Mouse (Mus musculus) midbrain, embryonic 16.5 days (tissue): ENCODE measurements around the gene Sgms1. TPM values are rescaled to one million over a fixed set of nuclear protein-coding genes. Genes with fewer than 3 reads are reported as not detected.

Source experiments
- ATAC-seq: fragments of 200-750 bp; cut with Nextera tagmentation; 2 replicates; pipeline ENCODE4 v1.8.0; 2017; ENCODE audit warnings: moderate TSS enrichment
- H3K27ac ChIP-seq: fragments of 300-500 bp; sonication (generic); 2 replicates; pipeline ENCODE4 v1.5.1; 2014; ENCODE audit warnings: mild to moderate bottlenecking, low read length, mixed read lengths
- H3K27me3 ChIP-seq: fragments of 300-500 bp; sonication (generic); 2 replicates; pipeline ENCODE4 v1.6.1; 2014; ENCODE audit warnings: low read depth, low read length, mixed read lengths; ENCODE audit not compliant: control insufficient read depth, insufficient read depth
- H3K36me3 ChIP-seq: fragments of 300-500 bp; sonication (generic); 2 replicates; pipeline ENCODE4 v1.6.1; 2014; ENCODE audit warnings: mild to moderate bottlenecking, low read length, moderate library complexity, mixed read lengths; ENCODE audit not compliant: control insufficient read depth, insufficient read depth
- H3K4me1 ChIP-seq: fragments of 300-500 bp; sonication (generic); 2 replicates; pipeline ENCODE4 v1.6.1; 2014; ENCODE audit warnings: mild to moderate bottlenecking, low read length, mixed read lengths; ENCODE audit not compliant: control insufficient read depth, insufficient read depth
- H3K4me2 ChIP-seq: fragments of 300-500 bp; sonication (generic); 2 replicates; pipeline ENCODE4 v1.6.1; 2014; ENCODE audit warnings: mild to moderate bottlenecking, low read length, mixed read lengths
- H3K4me3 ChIP-seq: fragments of 300-500 bp; sonication (generic); 2 replicates; pipeline ENCODE4 v1.5.1; 2014; ENCODE audit warnings: low read depth, mild to moderate bottlenecking, low read length, moderate library complexity, mixed read lengths
- H3K9ac ChIP-seq: fragments of 300-500 bp; sonication (generic); 2 replicates; pipeline ENCODE4 v1.6.1; 2014; ENCODE audit warnings: low read depth, low read length, mixed read lengths
- H3K9me3 ChIP-seq: fragments of 300-500 bp; sonication (generic); replicated peaks from 2 replicates; pipeline ENCODE4 v1.6.1; 2014; ENCODE audit warnings: mild to moderate bottlenecking, low read length, mixed read lengths; ENCODE audit not compliant: control insufficient read depth, poor library complexity, severe bottlenecking
- WGBS: fragments of 180-500 bp; shearing (Covaris S2); extraction: QIAGEN DNeasy Blood & Tissue Kit; methylation state at CpG from one replicate; pipeline ENCODE4 v1.1.7; 2014; 5-methylcytosine and 5-hydroxymethylcytosine counted together
- polyA plus RNA-seq: library from polyadenylated mRNA; unstranded; fragments of >200 nt; fragmentation: Nextera tagmentation; extraction: Ambion mirVana; gene quantifications from 2 replicates; pipeline ENCODE4 v1.2.1, GENCODE M21; 2015

Sgms1 gene
- polyA plus RNA-seq, 1 experiment from 2014 or later = 20.2 TPM

GRCm38 (mm10) chr19:32179514-32179913 lies 210.0 kb downstream of the Sgms1 start:
- Histone ChIP-seq H3K36me3 (no peaks in the 10 kb centered on the region), H3K4me1 (no peaks in the 10 kb centered on the region), H3K27me3 (no peaks in the 10 kb centered on the region), H3K4me2 (no peak overlapping the region), H3K9me3 (no peaks in the 10 kb centered on the region), H3K9ac (no peak overlapping the region), H3K4me3 (no peak overlapping the region), H3K27ac (0 out of 2 replicates have a peak overlapping the region, but pooled peaks have one; percentile 7)
- no peak for ATAC-seq
- 68% methylated on average over 4 of the region's 4 CpGs for WGBS

GRCm38 (mm10) chr19:32178161-32178560 lies 211.4 kb downstream of the Sgms1 start:
- Histone ChIP-seq H3K4me3 (no peak overlapping the region), H3K27me3 (no peaks in the 10 kb centered on the region), H3K27ac (no peak overlapping the region), H3K9me3 (no peaks in the 10 kb centered on the region), H3K4me1 (no peaks in the 10 kb centered on the region; the same call in 1 of the 2 replicates), H3K36me3 (no peaks in the 10 kb centered on the region), H3K9ac (no peak overlapping the region), H3K4me2 (no peak overlapping the region)
- 88% methylated on average over 2 of the region's 2 CpGs for WGBS
- no peak for ATAC-seq

GRCm38 (mm10) chr19:32176458-32176857 lies 213.1 kb downstream of the Sgms1 start:
- Histone ChIP-seq H3K4me3 (no peak overlapping the region), H3K4me1 (no peaks in the 10 kb centered on the region; the same call in 1 of the 2 replicates), H3K9ac (no peak overlapping the region), H3K27me3 (no peaks in the 10 kb centered on the region), H3K4me2 (no peak overlapping the region), H3K9me3 (no peaks in the 10 kb centered on the region), H3K27ac (no peak overlapping the region), H3K36me3 (no peaks in the 10 kb centered on the region)
- ATAC-seq = no peak
- WGBS = 82% methylated on average over 9 of the region's 9 CpGs

- no peak for ATAC-seq
- Histone ChIP-seq H3K4me1 (no peaks in the 10 kb centered on the region; the same call in 1 of the 2 replicates), H3K36me3 (no peaks in the 10 kb centered on the region), H3K9ac (no peak overlapping the region), H3K4me2 (no peak overlapping the region), H3K4me3 (no peak overlapping the region), H3K9me3 (no peaks in the 10 kb centered on the region), H3K27ac (no peak overlapping the region), H3K27me3 (no peaks in the 10 kb centered on the region)
- 94% methylated on average over 4 of the region's 4 CpGs for WGBS
Measured at GRCm38 (mm10) chr19:32175991-32176390, 213.5 kb downstream of the Sgms1 start.

GRCm38 (mm10) chr19:32175013-32175412 lies 214.5 kb downstream of the Sgms1 start:
- WGBS = 96% methylated on average over 7 of the region's 7 CpGs
- no peak overlapping the region for H3K4me2 ChIP-seq
- ATAC-seq = no peak
- no peaks in the 10 kb centered on the region for H3K27me3 ChIP-seq
- no peak overlapping the region for H3K27ac ChIP-seq
- no peak overlapping the region for H3K4me3 ChIP-seq
- H3K9me3 ChIP-seq = no peaks in the 10 kb centered on the region
- no peak overlapping the region for H3K9ac ChIP-seq
- no peaks in the 10 kb centered on the region for H3K36me3 ChIP-seq
- no peaks in the 10 kb centered on the region; the same call in 1 of the 2 replicates for H3K4me1 ChIP-seq

- WGBS = 83% methylated on average over 5 of the region's 5 CpGs
- H3K27ac ChIP-seq = no peak overlapping the region
- no peak overlapping the region for H3K4me3 ChIP-seq
- no peak for ATAC-seq
- H3K9ac ChIP-seq = no peak overlapping the region
- H3K4me2 ChIP-seq = no peak overlapping the region
- H3K4me1 ChIP-seq = no peaks in the 10 kb centered on the region; the same call in 1 of the 2 replicates
- H3K9me3 ChIP-seq = no peaks in the 10 kb centered on the region
- H3K27me3 ChIP-seq = no peaks in the 10 kb centered on the region
- no peaks in the 10 kb centered on the region for H3K36me3 ChIP-seq
Measured at GRCm38 (mm10) chr19:32174561-32174960, 215.0 kb downstream of the Sgms1 start.

- no peaks in the 10 kb centered on the region for H3K9me3 ChIP-seq
- no peaks in the 10 kb centered on the region; the same call in 1 of the 2 replicates for H3K4me1 ChIP-seq
- H3K4me2 ChIP-seq = no peak overlapping the region
- no peaks in the 10 kb centered on the region for H3K27me3 ChIP-seq
- no peak overlapping the region for H3K4me3 ChIP-seq
- WGBS = 44% methylated on average over 6 of the region's 6 CpGs
- ATAC-seq = no peak
- H3K36me3 ChIP-seq = no peaks in the 10 kb centered on the region
- no peak overlapping the region for H3K9ac ChIP-seq
- H3K27ac ChIP-seq = no peak overlapping the region
Measured at GRCm38 (mm10) chr19:32173522-32174184, 215.9 kb downstream of the Sgms1 start.

GRCm38 (mm10) chr19:32172511-32172981 lies 217.0 kb downstream of the Sgms1 start:
- Histone ChIP-seq H3K36me3 (no peaks in the 10 kb centered on the region), H3K9me3 (no peaks in the 10 kb centered on the region), H3K27me3 (no peaks in the 10 kb centered on the region), H3K9ac (no peak overlapping the region), H3K27ac (no peak overlapping the region), H3K4me1 (no peaks in the 10 kb centered on the region; the same call in 1 of the 2 replicates), H3K4me3 (no peak overlapping the region), H3K4me2 (no peak overlapping the region)
- ATAC-seq = no peak
- 92% methylated on average over 5 of the region's 5 CpGs for WGBS

GRCm38 (mm10) chr19:32171981-32172380 lies 217.5 kb downstream of the Sgms1 start:
- Histone ChIP-seq H3K4me1 (no peaks in the 10 kb centered on the region; the same call in 1 of the 2 replicates), H3K9ac (no peak overlapping the region), H3K4me3 (no peak overlapping the region), H3K36me3 (no peaks in the 10 kb centered on the region), H3K27me3 (no peaks in the 10 kb centered on the region), H3K9me3 (no peaks in the 10 kb centered on the region), H3K4me2 (no peak overlapping the region), H3K27ac (no peak overlapping the region)
- WGBS = 94% methylated on average over 7 of the region's 7 CpGs
- ATAC-seq = no peak
